8 mouse cellular contexts compared by ENCODE assay signal in genomic region chr19:10449708-10450107, GRCm38 (mm10). TPM values are rescaled to one million over a fixed set of nuclear protein-coding genes. Genes with fewer than 3 reads are reported as not detected.
DNase-seq lines count a peak whose midpoint lies in the region; ATAC-seq and TF ChIP-seq lines count a peak whose summit lies in the region.

No protein-coding gene starts in this region.

- H3K4me3 ChIP-seq in cortical plate, adult 2 months (ENCODE audit: insufficient read depth, low read length) = no peak overlapping the region
- H3K4me3 ChIP-seq in kidney, embryonic 15.5 days (replicated peaks) = no peak overlapping the region
- no peak overlapping the region for H3K4me3 ChIP-seq in limb, embryonic 14.5 days (replicated peaks; ENCODE audit: low read length)
- no peak overlapping the region for H3K4me3 ChIP-seq in neural tube, embryonic 11.5 days (ENCODE audit: low read depth, low read length)

- H3K4me2 ChIP-seq in kidney, embryonic 15.5 days = no peak overlapping the region
- no peak overlapping the region for H3K4me2 ChIP-seq in limb, embryonic 14.5 days (replicated peaks; ENCODE audit: low read depth, low read length, severe bottlenecking)
- no peak overlapping the region for H3K4me2 ChIP-seq in neural tube, embryonic 11.5 days (ENCODE audit: low read depth)

- no peak for TF ChIP-seq CTCF in Patski (IDR thresholded peaks at IDR 0.05)
- TF ChIP-seq CTCF in cortical plate, adult 2 months (IDR thresholded peaks at IDR 0.05; ENCODE audit: extremely low read depth, insufficient read depth, low read length) = peak; percentile 80

- DNase-seq in A20 (ENCODE audit: low read depth, low spot score) (peak; percentile 70), Patski (ENCODE audit: low read depth, low spot score) (no peak)
- peak; percentile 85 for DNase-seq in limb, embryonic 14.5 days (ENCODE audit: low spot score)
- peak; percentile 78 for DNase-seq in neural tube, embryonic 11.5 days (ENCODE audit: low spot score)
- peak; percentile 78 for DNase-seq in testis, postnatal 10 days (ENCODE audit: low spot score)

- WGBS in kidney, embryonic 15.5 days = 5% methylated on average over 3 of the region's 3 CpGs
- 0% methylated on average over 3 of the region's 3 CpGs for WGBS in limb, embryonic 14.5 days
- WGBS in neural tube, embryonic 11.5 days = 4% methylated on average over 3 of the region's 3 CpGs

- CTCF ChIA-PET in Patski (lab: Charles Lee) = interaction anchor here (0.5 to 8.3 kb wide), 11 partner anchors 9 to 58 kb away, joined by 3 to 101 read pairs (median 3); partner anchors contain the start of gene Ppp1r32

- H3K27ac ChIP-seq in cortical plate, adult 2 months (ENCODE audit: insufficient read depth, low read length) = no peak overlapping the region
- H3K27ac ChIP-seq in kidney, embryonic 15.5 days = no peak overlapping the region
- no peak overlapping the region for H3K27ac ChIP-seq in limb, embryonic 14.5 days (replicated peaks; ENCODE audit: low read depth, low read length)
- H3K27ac ChIP-seq in neural tube, embryonic 11.5 days (ENCODE audit: low read depth, low read length) = no peak overlapping the region

- peaks cover 36% of the 10 kb centered on the region for H3K27me3 ChIP-seq in Patski
- H3K27me3 ChIP-seq in kidney, embryonic 15.5 days = peaks cover 20% of the 10 kb centered on the region
- 0 out of 2 replicates have a peak, but pooled peaks cover 5% of the 10 kb centered on the region for H3K27me3 ChIP-seq in limb, embryonic 14.5 days (ENCODE audit: control insufficient read depth, insufficient read depth, low read length)
- H3K27me3 ChIP-seq in neural tube, embryonic 11.5 days (ENCODE audit: control insufficient read depth, insufficient read depth, low read length) = no peaks in the 10 kb centered on the region; the same call in 1 of the 2 replicates

- TF ChIP-seq POLR2A in cortical plate, adult 2 months (IDR thresholded peaks at IDR 0.05; ENCODE audit: extremely low read depth, insufficient read depth, low read length) = no peak
- TF ChIP-seq POLR2A in limb, embryonic 14.5 days (IDR thresholded peaks at IDR 0.05; ENCODE audit: borderline replicate concordance, extremely low read depth, insufficient read depth, insufficient read length) = no peak

- H3K9ac ChIP-seq in kidney, embryonic 15.5 days = no peak overlapping the region
- H3K9ac ChIP-seq in limb, embryonic 14.5 days (ENCODE audit: low read depth, low read length, severe bottlenecking) = no peak overlapping the region
- H3K9ac ChIP-seq in neural tube, embryonic 11.5 days (ENCODE audit: low read length) = no peak overlapping the region

- in situ Hi-C loops in Patski (cut with MboI; ENCODE audit: low pct_unique_long_range_greater_than_20kb) = loop anchor here (5.0 kb wide), 1 partner anchor 38 kb away; no protein-coding TSS in a partner anchor

- H3K9me3 ChIP-seq in kidney, embryonic 15.5 days (replicated peaks) = no peaks in the 10 kb centered on the region
- H3K9me3 ChIP-seq in limb, embryonic 14.5 days (ENCODE audit: control insufficient read depth, low read length) = no peaks in the 10 kb centered on the region
- no peaks in the 10 kb centered on the region for H3K9me3 ChIP-seq in neural tube, embryonic 11.5 days (ENCODE audit: control insufficient read depth, low read length)

- H3K4me1 ChIP-seq in cortical plate, adult 2 months (ENCODE audit: control insufficient read depth, insufficient read depth, low read length) = no peaks in the 10 kb centered on the region
- H3K4me1 ChIP-seq in kidney, embryonic 15.5 days = peaks cover under 1% of the 10 kb centered on the region; the same call in 1 of the 2 replicates
- no peaks in the 10 kb centered on the region for H3K4me1 ChIP-seq in limb, embryonic 14.5 days (ENCODE audit: control insufficient read depth, insufficient read depth, low read length)
- no peaks in the 10 kb centered on the region for H3K4me1 ChIP-seq in neural tube, embryonic 11.5 days (ENCODE audit: control insufficient read depth, insufficient read depth, low read length)

- no peaks in the 10 kb centered on the region for H3K36me3 ChIP-seq in kidney, embryonic 15.5 days
- no peaks in the 10 kb centered on the region for H3K36me3 ChIP-seq in limb, embryonic 14.5 days (ENCODE audit: control insufficient read depth, insufficient read depth, low read length)
- no peaks in the 10 kb centered on the region; the same call in 1 of the 2 replicates for H3K36me3 ChIP-seq in neural tube, embryonic 11.5 days (ENCODE audit: control insufficient read depth, insufficient read depth, low read length)

- ATAC-seq in Patski = peak; percentile 29
- peak; percentile 68 for ATAC-seq in granulocyte monocyte progenitor cell, adult 5-6 weeks (replicated peaks; ENCODE audit: poor library complexity, severe bottlenecking)
- ATAC-seq in kidney, embryonic 15.5 days (replicated peaks; ENCODE audit: low FRiP score) = peak; percentile 63
- ATAC-seq in limb, embryonic 14.5 days (ENCODE audit: low FRiP score, low read depth) = peak; percentile 68; the same call in 1 of the 2 replicates
- peak; percentile 53 for ATAC-seq in neural tube, embryonic 11.5 days (ENCODE audit: insufficient read depth, low FRiP score, low TSS enrichment)

- POLR2A ChIA-PET in Patski (lab: Charles Lee) = interaction anchor here (0.8 kb wide), 1 partner anchor 48 kb away, joined by 3 read pairs; no protein-coding TSS in a partner anchor

RNA-seq across cellular contexts. Expression of gene Lrrc10b, which starts 7.6 kb away (rescaled TPM):
- polyA plus RNA-seq in Patski (2021) = 0.06 TPM
- polyA plus RNA-seq in cortical plate, adult 2 months (2012; rRNA removed) = 9.5 and 24.2 TPM in 2 replicates
- not detected in 2 replicates for total RNA-seq in granulocyte monocyte progenitor cell, adult 5-6 weeks (2014; fragmentation: Nextera tagmentation)
- 0.34 TPM in 1 of 2 replicates, not detected in the other for total RNA-seq in granulocyte monocyte progenitor cell, adult 5-6 weeks (2017)
- 0.69 and 0.73 TPM in 2 replicates for polyA plus RNA-seq in kidney, embryonic 15.5 days (2015; fragmentation: Nextera tagmentation; extraction: Ambion mirVana)
- 0.88 and 1.2 TPM in 2 replicates for polyA plus RNA-seq in limb, embryonic 14.5 days (2012; rRNA removed)
- 0.43 and 0.84 TPM in 2 replicates for polyA plus RNA-seq in limb, embryonic 14.5 days (2014; fragmentation: Nextera tagmentation; extraction: Ambion mirVana)
- 0.55 and 0.56 TPM in 2 replicates for polyA plus RNA-seq in neural tube, embryonic 11.5 days (2014; fragmentation: Nextera tagmentation; extraction: Ambion mirVana)

RNA-seq across cellular contexts. Expression of gene Ppp1r32, which starts 33.0 kb away (rescaled TPM):
- polyA plus RNA-seq in Patski (2021) = 0.14 TPM
- 1.4 and 2.5 TPM in 2 replicates for polyA plus RNA-seq in cortical plate, adult 2 months (2012; rRNA removed)
- total RNA-seq in granulocyte monocyte progenitor cell, adult 5-6 weeks (2014; fragmentation: Nextera tagmentation) = 1.2 TPM in 1 of 2 replicates, not detected in the other
- not detected in 2 replicates for total RNA-seq in granulocyte monocyte progenitor cell, adult 5-6 weeks (2017)
- not detected in 2 replicates for polyA plus RNA-seq in kidney, embryonic 15.5 days (2015; fragmentation: Nextera tagmentation; extraction: Ambion mirVana)
- 0.53 and 0.78 TPM in 2 replicates for polyA plus RNA-seq in limb, embryonic 14.5 days (2012; rRNA removed)
- 0.18 TPM in 1 of 2 replicates, not detected in the other for polyA plus RNA-seq in limb, embryonic 14.5 days (2014; fragmentation: Nextera tagmentation; extraction: Ambion mirVana)
- polyA plus RNA-seq in neural tube, embryonic 11.5 days (2014; fragmentation: Nextera tagmentation; extraction: Ambion mirVana) = 0.17 TPM in 1 of 2 replicates, not detected in the other
